Mouse (Mus musculus) intestine, postnatal 0 days (tissue): Measurements from ENCODE around the gene Ankfn1. TPM values are rescaled to one million over a fixed set of nuclear protein-coding genes. Genes with fewer than 3 reads are reported as not detected.

Experiments
- ATAC-seq: fragments of 200-750 bp; cut with Nextera tagmentation; 2 replicates; pipeline ENCODE4 v1.8.0; 2017; ENCODE audit warnings: mild to moderate bottlenecking, moderate TSS enrichment, moderate library complexity
- H3K27ac ChIP-seq: fragments of 300-500 bp; sonication (generic); 2 replicates; pipeline ENCODE4 v1.5.1; 2014; ENCODE audit warnings: mild to moderate bottlenecking, low read depth, low read length, moderate library complexity
- H3K27me3 ChIP-seq: fragments of 300-500 bp; sonication (generic); replicated peaks from 2 replicates; pipeline ENCODE4 v1.6.1; 2014; ENCODE audit warnings: low read length, mixed read lengths; ENCODE audit not compliant: control insufficient read depth, insufficient read depth
- H3K36me3 ChIP-seq: fragments of 300-500 bp; sonication (generic); 2 replicates; pipeline ENCODE4 v1.6.1; 2014; ENCODE audit warnings: mild to moderate bottlenecking, moderate library complexity; ENCODE audit not compliant: control insufficient read depth, insufficient read depth
- H3K4me1 ChIP-seq: fragments of 300-500 bp; sonication (generic); replicated peaks from 2 replicates; pipeline ENCODE4 v1.6.1; 2014; ENCODE audit warnings: antibody characterized with exemption, low read length, mixed read lengths; ENCODE audit not compliant: control insufficient read depth, insufficient read depth
- H3K4me2 ChIP-seq: fragments of 300-500 bp; sonication (generic); replicated peaks from 2 replicates; pipeline ENCODE4 v1.6.1; 2014; ENCODE audit warnings: low read depth, mild to moderate bottlenecking, moderate library complexity
- H3K4me3 ChIP-seq: fragments of 300-500 bp; sonication (generic); 2 replicates; pipeline ENCODE4 v1.5.1; 2014; ENCODE audit warnings: low read depth, low read length
- H3K9ac ChIP-seq: fragments of 300-500 bp; sonication (generic); 2 replicates; pipeline ENCODE4 v1.6.1; 2014; ENCODE audit warnings: mild to moderate bottlenecking, low read depth, low read length
- H3K9me3 ChIP-seq: fragments of 300-500 bp; sonication (generic); 2 replicates; pipeline ENCODE4 v1.6.1; 2016; ENCODE audit warnings: mixed run types; ENCODE audit not compliant: control insufficient read depth
- CTCF ChIP-seq: sonication (generic); IDR thresholded peaks from 2 replicates; pipeline ENCODE4 v1.5.1; 2016; ENCODE audit warnings: low read depth, mild to moderate bottlenecking, control low read depth, antibody characterized with exemption, moderate library complexity
- WGBS: fragments of 180-500 bp; shearing (Covaris S2); extraction: QIAGEN DNeasy Blood & Tissue Kit; methylation state at CpG from one replicate; pipeline ENCODE4 v1.1.7; 2014; 5-methylcytosine and 5-hydroxymethylcytosine counted together
- polyA plus RNA-seq: library from polyadenylated mRNA; unstranded; fragments of >200 nt; fragmentation: Nextera tagmentation; extraction: Ambion mirVana; gene quantifications from 2 replicates; pipeline ENCODE4 v1.2.1, GENCODE M21; 2015

Gene Ankfn1
- polyA plus RNA-seq, 1 experiment from 2014 or later: not detected

GRCm38 (mm10) chr11:89419863-89420262 lies 357.6 kb downstream of the Ankfn1 start:
- Histone ChIP-seq H3K9ac (no peak overlapping the region), H3K27ac (no peak overlapping the region), H3K9me3 (no peaks in the 10 kb centered on the region), H3K4me2 (no peak overlapping the region), H3K4me1 (no peaks in the 10 kb centered on the region), H3K4me3 (no peak overlapping the region), H3K27me3 (no peaks in the 10 kb centered on the region), H3K36me3 (no peaks in the 10 kb centered on the region)
- ATAC-seq: no peak
- TF ChIP-seq CTCF: no peak
- 83% methylated on average over 2 of the region's 2 CpGs for WGBS

- Histone ChIP-seq H3K4me2 (no peak overlapping the region), H3K27ac (no peak overlapping the region), H3K9ac (no peak overlapping the region), H3K4me1 (no peaks in the 10 kb centered on the region), H3K36me3 (no peaks in the 10 kb centered on the region), H3K9me3 (no peaks in the 10 kb centered on the region), H3K27me3 (no peaks in the 10 kb centered on the region), H3K4me3 (no peak overlapping the region)
- no peak for TF ChIP-seq CTCF
- ATAC-seq: no peak
- WGBS: 64% methylated on average over 12 of the region's 12 CpGs
These were observed 358.8 kb downstream of the Ankfn1 start for GRCm38 (mm10) chr11:89418644-89419043.

- WGBS: 65% methylated on average over 6 of the region's 6 CpGs
- Histone ChIP-seq H3K27me3 (no peaks in the 10 kb centered on the region), H3K4me2 (no peak overlapping the region), H3K9ac (no peak overlapping the region), H3K27ac (no peak overlapping the region), H3K4me1 (no peaks in the 10 kb centered on the region), H3K36me3 (no peaks in the 10 kb centered on the region), H3K9me3 (no peaks in the 10 kb centered on the region), H3K4me3 (no peak overlapping the region)
- no peak for TF ChIP-seq CTCF
- no peak for ATAC-seq
These were observed 360.7 kb downstream of the Ankfn1 start for GRCm38 (mm10) chr11:89416769-89417168.

- TF ChIP-seq CTCF: no peak
- H3K27ac ChIP-seq: no peak overlapping the region
These were observed 368.7 kb downstream of the Ankfn1 start for GRCm38 (mm10) chr11:89408774-89409173.

GRCm38 (mm10) chr11:89404489-89404888 lies 373.0 kb downstream of the Ankfn1 start:
- peak; percentile 35 for TF ChIP-seq CTCF
- 89% methylated on average over 1 of the region's 1 CpGs for WGBS
- H3K27me3 ChIP-seq: no peaks in the 10 kb centered on the region
- no peaks in the 10 kb centered on the region for H3K9me3 ChIP-seq
- H3K4me1 ChIP-seq: no peaks in the 10 kb centered on the region
- H3K4me2 ChIP-seq: no peak overlapping the region
- H3K36me3 ChIP-seq: no peaks in the 10 kb centered on the region
- no peak overlapping the region for H3K4me3 ChIP-seq
- no peak overlapping the region for H3K9ac ChIP-seq
- no peak overlapping the region for H3K27ac ChIP-seq
- ATAC-seq: no peak

More at GRCm38 (mm10) chr11:89408774-89409173, 368.7 kb downstream of the Ankfn1 start:
- Histone ChIP-seq H3K9me3 (no peaks in the 10 kb centered on the region), H3K4me3 (no peak overlapping the region), H3K4me1 (no peaks in the 10 kb centered on the region), H3K4me2 (no peak overlapping the region), H3K9ac (no peak overlapping the region), H3K36me3 (no peaks in the 10 kb centered on the region), H3K27me3 (no peaks in the 10 kb centered on the region)
- ATAC-seq: no peak
- 63% methylated on average over 6 of the region's 6 CpGs for WGBS

GRCm38 (mm10) chr11:89403436-89403835 lies 374.0 kb downstream of the Ankfn1 start:
- no peak overlapping the region for H3K27ac ChIP-seq
- H3K4me1 ChIP-seq: no peaks in the 10 kb centered on the region
- TF ChIP-seq CTCF: no peak
- H3K27me3 ChIP-seq: no peaks in the 10 kb centered on the region
- no peak overlapping the region for H3K4me2 ChIP-seq
- 96% methylated on average over 14 of the region's 14 CpGs for WGBS
- no peaks in the 10 kb centered on the region for H3K9me3 ChIP-seq
- H3K9ac ChIP-seq: no peak overlapping the region
- no peak overlapping the region for H3K4me3 ChIP-seq
- H3K36me3 ChIP-seq: no peaks in the 10 kb centered on the region
- ATAC-seq: no peak

GRCm38 (mm10) chr11:89388851-89389250 lies 388.6 kb downstream of the Ankfn1 start:
- TF ChIP-seq CTCF: no peak
- WGBS: 56% methylated on average over 2 of the region's 2 CpGs
- no peak overlapping the region for H3K27ac ChIP-seq
- H3K27me3 ChIP-seq: no peaks in the 10 kb centered on the region
- no peak for ATAC-seq
- H3K4me1 ChIP-seq: no peaks in the 10 kb centered on the region
- no peak overlapping the region for H3K4me2 ChIP-seq
- no peaks in the 10 kb centered on the region for H3K9me3 ChIP-seq
- H3K9ac ChIP-seq: no peak overlapping the region
- H3K4me3 ChIP-seq: no peak overlapping the region
- no peaks in the 10 kb centered on the region for H3K36me3 ChIP-seq
